ENCODE assay signal across 16 mouse cellular contexts in genomic region chr1:106584273-106584672, GRCm38 (mm10).
A peak's percentile ranks its signal among the peaks of the same experiment; 100 is the strongest.
DNase-seq lines count a peak whose midpoint lies in the region; ATAC-seq and TF ChIP-seq lines count a peak whose summit lies in the region.
"Had no signal": no experiment of that assay in that cellular context is flagged by ENCODE, and none has a peak within 500 bp of the region (broad histone marks: within the 10 kb centered on the region; RNA-seq: fewer than 3 reads in every experiment).

No protein-coding gene starts in this region.

- H3K4me1 ChIP-seq in hindbrain, embryonic 14.5 days (replicated peaks; ENCODE audit: control insufficient read depth, insufficient read depth, low read length): peaks cover 8% of the 10 kb centered on the region
- peaks cover 20% of the 10 kb centered on the region for H3K4me1 ChIP-seq in kidney, postnatal 0 days (replicated peaks; ENCODE audit: insufficient read depth, low read length)
- no peaks in the 10 kb centered on the region for H3K4me1 ChIP-seq in midbrain, postnatal 0 days (ENCODE audit: insufficient read depth, low read length)
- H3K4me1 ChIP-seq: liver, embryonic 15.5 days had no signal

- ATAC-seq in hindbrain, embryonic 14.5 days (ENCODE audit: low FRiP score): no peak
- peak; percentile 79 for ATAC-seq in kidney, postnatal 0 days (replicated peaks; ENCODE audit: low FRiP score, low read depth)
- ATAC-seq in midbrain, postnatal 0 days (ENCODE audit: low FRiP score): no peak
- ATAC-seq: intestine, postnatal 0 days had no signal

- H3K36me3 ChIP-seq in hindbrain, embryonic 14.5 days (replicated peaks; ENCODE audit: control insufficient read depth, insufficient read depth): no peaks in the 10 kb centered on the region
- no peaks in the 10 kb centered on the region for H3K36me3 ChIP-seq in kidney, postnatal 0 days (ENCODE audit: insufficient read depth, low read length)
- no peaks in the 10 kb centered on the region for H3K36me3 ChIP-seq in midbrain, postnatal 0 days (ENCODE audit: insufficient read depth, low read length)
- H3K36me3 ChIP-seq: forebrain, embryonic 12.5 days; liver, embryonic 15.5 days had no signal

- no peak overlapping the region for H3K9ac ChIP-seq in hindbrain, embryonic 14.5 days
- H3K9ac ChIP-seq in kidney, postnatal 0 days (ENCODE audit: low read depth, low read length): no peak overlapping the region
- no peak overlapping the region for H3K9ac ChIP-seq in midbrain, postnatal 0 days (replicated peaks; ENCODE audit: low read length, poor library complexity, severe bottlenecking)
- H3K9ac ChIP-seq: forebrain, embryonic 12.5 days; liver, embryonic 15.5 days had no signal

- H3K4me3 ChIP-seq in hindbrain, embryonic 14.5 days (replicated peaks; ENCODE audit: low read length): no peak overlapping the region
- H3K4me3 ChIP-seq in kidney, postnatal 0 days (replicated peaks; ENCODE audit: low read depth, low read length): no peak overlapping the region
- H3K4me3 ChIP-seq in midbrain, postnatal 0 days (ENCODE audit: low read depth, low read length): no peak overlapping the region
- H3K4me3 ChIP-seq: forebrain, embryonic 12.5 days; heart, adult 2 months; liver, embryonic 15.5 days had no signal

- H3K9me3 ChIP-seq in hindbrain, embryonic 14.5 days (ENCODE audit: control insufficient read depth, low read length): no peaks in the 10 kb centered on the region
- no peaks in the 10 kb centered on the region for H3K9me3 ChIP-seq in kidney, postnatal 0 days (replicated peaks; ENCODE audit: low read length)
- H3K9me3 ChIP-seq in midbrain, postnatal 0 days (ENCODE audit: low read length): no peaks in the 10 kb centered on the region
- H3K9me3 ChIP-seq: forebrain, embryonic 12.5 days; liver, embryonic 15.5 days had no signal

- peak; percentile 76 for DNase-seq in heart, adult 11 months
- no peak for DNase-seq in heart, adult 9 months (ENCODE audit: low spot score in 2 of 2)
- no peak for DNase-seq in hindbrain, embryonic 14.5 days (ENCODE audit: low spot score)
- peak; percentile 58 for DNase-seq in kidney, postnatal 0 days (ENCODE audit: low spot score)
- no peak for DNase-seq in midbrain, postnatal 0 days (ENCODE audit: low spot score)
- DNase-seq in layer of hippocampus, adult 18-20 months (ENCODE audit: low spot score in 2 of 2): no peak
- no peak for DNase-seq in adrenal gland, postnatal 14 days
- no peak for DNase-seq in right cerebral cortex, postnatal 4 days
- DNase-seq: adrenal gland, adult 2 months; heart, adult 2 months; heart, postnatal 14 days; lung, postnatal 14 days; spleen, adult 18-20 months had no signal

- WGBS in hindbrain, embryonic 14.5 days: 72% methylated on average over 4 of the region's 4 CpGs
- WGBS in kidney, postnatal 0 days: 71% methylated on average over 4 of the region's 4 CpGs
- 58% methylated on average over 4 of the region's 4 CpGs for WGBS in midbrain, postnatal 0 days

- H3K27ac ChIP-seq in hindbrain, embryonic 14.5 days: peak overlapping the region; percentile 76
- peak overlapping the region; percentile 79 for H3K27ac ChIP-seq in kidney, postnatal 0 days
- H3K27ac ChIP-seq in midbrain, postnatal 0 days (ENCODE audit: low read depth, low read length): peak overlapping the region; percentile 34
- H3K27ac ChIP-seq: forebrain, embryonic 12.5 days; liver, embryonic 15.5 days had no signal

- H3K27me3 ChIP-seq in hindbrain, embryonic 14.5 days (ENCODE audit: control insufficient read depth, insufficient read depth, low read length): no peaks in the 10 kb centered on the region
- H3K27me3 ChIP-seq in kidney, postnatal 0 days (ENCODE audit: insufficient read depth, low read length): no peaks in the 10 kb centered on the region
- H3K27me3 ChIP-seq in midbrain, postnatal 0 days (ENCODE audit: insufficient read depth, low read length): no peaks in the 10 kb centered on the region
- H3K27me3 ChIP-seq: forebrain, embryonic 12.5 days; liver, embryonic 15.5 days had no signal

- no peak for TF ChIP-seq CTCF in kidney, postnatal 0 days (IDR thresholded peaks at IDR 0.05; ENCODE audit: low read depth)
- TF ChIP-seq CTCF in midbrain, postnatal 0 days (IDR thresholded peaks at IDR 0.05): no peak

- no peak overlapping the region for H3K4me2 ChIP-seq in hindbrain, embryonic 14.5 days (replicated peaks)
- no peak overlapping the region for H3K4me2 ChIP-seq in kidney, postnatal 0 days (ENCODE audit: low read length)
- no peak overlapping the region for H3K4me2 ChIP-seq in midbrain, postnatal 0 days (ENCODE audit: low read depth, low read length, poor library complexity, severe bottlenecking)
- H3K4me2 ChIP-seq: forebrain, embryonic 12.5 days; liver, embryonic 15.5 days had no signal

Comparison
In these comparisons a context has a peak if more than half of its experiments do, and no peak if none do; other contexts are left out.
1. DNase-seq: peak in heart, adult 11 months (single experiment) and kidney, postnatal 0 days (single experiment); none in heart, adult 9 months (0 of 2), hindbrain, embryonic 14.5 days (single experiment), midbrain, postnatal 0 days (single experiment), layer of hippocampus, adult 18-20 months (0 of 2), adrenal gland, postnatal 14 days (single experiment) and right cerebral cortex, postnatal 4 days (single experiment).
2. Peak in every context shown above with its lines, with median percentiles within 50 percentile points of each other: H3K27ac ChIP-seq.